Mouse (Mus musculus): ENCODE measurements at regions not wholly inside any gene's neighbourhood (a gene's known extent, or its start where the extent isn't known, plus 50 kb on each side); places are given as distances from the start of the nearest gene placed in this dataset.

DNA sequence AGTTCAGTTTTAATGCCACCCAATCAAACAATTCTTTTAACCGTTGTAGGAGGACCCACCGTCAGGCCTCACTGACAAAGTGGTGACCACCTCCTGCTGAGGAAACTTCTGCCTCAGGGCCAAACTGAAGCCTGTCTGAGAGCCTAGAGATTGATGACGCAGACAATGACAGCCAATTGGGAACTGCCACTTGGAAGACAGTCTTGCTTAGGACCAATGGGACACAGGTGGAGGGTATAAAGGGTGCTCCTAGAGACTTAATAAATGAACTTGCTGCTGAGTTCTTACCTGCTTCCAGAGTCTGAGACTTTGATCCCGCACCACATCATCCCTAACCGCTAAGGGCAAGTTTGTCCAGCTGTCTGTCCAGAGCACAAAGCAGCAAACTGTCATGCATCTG, 80.0 kb downstream of the Tbx4 start:
- DNase-seq (ENCODE audit: low spot score), result no peak

- no peak for DNase-seq (ENCODE audit: low spot score)
These were observed 84.1 kb downstream of the Tbx4 start for GRCm38 (mm10) chr11:85970287-85970686.

DNA sequence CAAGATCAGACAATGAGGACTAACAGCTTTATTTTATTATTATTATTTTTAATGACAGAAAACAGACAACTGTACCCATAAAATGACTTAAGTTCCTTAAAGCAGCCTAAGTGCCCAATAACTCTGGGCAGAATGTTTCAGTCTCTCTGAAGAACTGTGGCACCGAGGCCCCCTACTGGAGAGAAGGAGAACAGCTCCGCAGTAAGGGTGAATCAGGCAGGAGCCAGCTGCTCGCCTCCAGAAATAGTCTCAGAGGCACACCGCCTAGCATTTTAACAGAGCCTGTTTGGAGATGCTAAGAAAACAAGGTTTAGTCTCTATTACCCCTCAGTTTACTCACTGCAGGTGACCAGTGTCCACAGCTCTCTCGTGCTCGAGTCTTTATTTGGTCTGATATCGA, 86.2 kb downstream of the Tbx4 start:
- DNase-seq (ENCODE audit: low spot score), result peak; percentile 70

DNA sequence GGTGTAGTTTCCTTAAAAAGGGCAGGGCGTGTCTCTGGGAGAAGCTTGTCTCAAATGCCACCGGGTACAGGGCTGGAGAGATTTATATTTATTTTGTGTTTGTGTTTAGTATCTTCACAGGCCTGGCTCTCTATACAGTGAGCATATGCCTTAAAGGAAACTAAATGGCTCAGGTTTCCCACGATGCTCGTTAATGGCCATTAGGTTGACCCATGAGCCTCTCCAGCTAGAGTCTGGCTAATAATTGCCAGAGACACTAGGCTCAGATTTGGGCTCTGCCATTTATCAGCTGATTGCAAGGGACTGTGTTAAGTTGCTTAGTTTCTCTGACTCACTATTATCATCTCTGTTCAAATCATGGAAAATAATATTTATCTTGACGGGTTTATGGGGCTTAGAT, 87.5 kb downstream of the Tbx4 start:
- no peak for DNase-seq (ENCODE audit: low spot score)

- no peak for DNase-seq (ENCODE audit: low spot score)
These were observed 90.6 kb downstream of the Tbx4 start for GRCm38 (mm10) chr11:85976693-85977434.

GRCm38 (mm10) chr11:85980388-85980787, 94.2 kb downstream of the Tbx4 start:
- no peak for DNase-seq (ENCODE audit: low spot score)

DNA sequence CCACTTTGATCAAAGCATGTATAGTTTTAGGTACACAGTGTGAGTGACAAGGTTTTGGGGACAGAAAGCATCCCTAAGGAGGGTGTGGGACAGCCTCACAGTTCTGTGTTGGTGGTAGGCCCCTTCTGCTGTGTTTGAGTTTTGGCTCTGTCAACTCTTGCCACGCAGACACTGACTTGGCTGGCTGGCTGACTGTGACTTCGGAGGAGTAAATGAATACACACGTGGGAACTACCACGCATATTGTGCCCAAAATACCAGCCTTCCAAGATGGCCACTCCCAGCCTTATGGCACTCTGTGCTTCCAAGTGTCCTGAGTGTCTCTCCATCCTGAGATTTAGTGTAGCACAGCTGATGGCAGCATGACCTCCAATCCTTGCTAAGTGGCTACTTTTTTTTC, 95.3 kb downstream of the Tbx4 start:
- no peak for DNase-seq (ENCODE audit: low spot score)

DNA sequence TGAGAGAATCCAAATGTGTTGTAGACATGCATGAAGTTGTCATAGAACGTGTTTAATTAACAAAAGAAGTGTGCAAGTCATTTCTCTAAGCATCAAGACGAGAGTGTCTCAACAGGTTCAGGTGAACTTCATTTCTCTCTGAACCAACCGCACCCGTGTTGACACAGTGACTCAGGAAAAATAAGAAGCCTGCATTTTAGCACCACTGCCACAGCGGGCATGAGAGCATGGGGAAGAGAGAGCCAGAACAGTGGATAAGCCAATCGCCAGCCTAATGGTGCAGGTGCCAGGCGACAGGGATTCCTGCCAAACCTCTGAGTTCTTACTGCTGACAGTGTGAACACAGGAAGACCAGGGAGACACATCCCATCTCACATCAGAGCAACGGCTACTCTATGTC, 100.1 kb downstream of the Tbx4 start:
- DNase-seq (ENCODE audit: low spot score), result no peak

- no peak for DNase-seq (ENCODE audit: low spot score)
These were observed 101.0 kb downstream of the Tbx4 start for GRCm38 (mm10) chr11:85987181-85987580.

DNA sequence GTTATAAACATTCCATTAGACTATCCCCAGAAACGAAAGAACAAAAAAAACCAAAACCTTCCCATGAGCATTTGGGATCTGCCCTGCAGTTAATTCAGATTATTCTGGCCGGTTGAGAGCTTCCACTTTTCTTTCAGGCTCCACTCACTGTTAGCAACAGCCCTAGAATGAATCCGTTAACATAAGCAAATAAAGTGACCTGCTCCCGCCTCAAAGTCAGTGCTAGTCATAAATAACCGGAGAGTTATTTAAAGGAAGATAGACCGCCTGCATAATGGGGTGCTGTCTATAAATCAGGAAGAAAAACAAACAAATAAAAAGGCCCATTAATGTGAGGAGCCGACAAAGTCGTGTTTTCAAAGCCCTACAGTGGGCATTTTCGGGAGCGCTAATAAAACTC, 103.3 kb downstream of the Tbx4 start:
- DNase-seq (ENCODE audit: low spot score), result no peak

DNA sequence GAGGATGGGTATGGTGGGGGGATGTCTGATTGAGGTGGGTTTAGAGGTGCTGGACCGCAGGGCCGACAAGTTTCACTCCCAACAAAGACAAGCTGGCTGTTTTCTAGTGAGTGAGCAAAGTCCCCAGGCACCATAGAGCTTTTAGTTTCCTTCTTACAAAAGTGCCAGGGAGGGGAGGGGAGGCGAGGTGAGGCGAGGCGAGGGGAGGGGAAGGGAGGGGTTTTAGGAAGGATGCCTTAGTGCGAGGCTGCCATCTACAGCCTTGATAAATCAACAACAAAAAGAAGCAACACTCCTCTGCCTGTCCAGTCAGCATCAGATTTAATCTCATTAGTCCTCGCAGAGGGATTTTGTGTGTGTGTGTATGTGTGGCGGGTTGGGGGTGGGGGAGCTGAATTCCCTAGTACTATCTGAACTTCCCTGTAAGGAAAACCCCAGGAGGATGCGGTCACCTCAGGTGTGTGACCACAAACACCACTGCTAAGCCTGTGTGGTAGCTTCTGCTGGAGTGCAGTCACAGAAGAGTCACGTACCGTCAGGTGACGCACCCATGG, 103.8 kb downstream of the Tbx4 start:
- DNase-seq (ENCODE audit: low spot score), result no peak

DNA sequence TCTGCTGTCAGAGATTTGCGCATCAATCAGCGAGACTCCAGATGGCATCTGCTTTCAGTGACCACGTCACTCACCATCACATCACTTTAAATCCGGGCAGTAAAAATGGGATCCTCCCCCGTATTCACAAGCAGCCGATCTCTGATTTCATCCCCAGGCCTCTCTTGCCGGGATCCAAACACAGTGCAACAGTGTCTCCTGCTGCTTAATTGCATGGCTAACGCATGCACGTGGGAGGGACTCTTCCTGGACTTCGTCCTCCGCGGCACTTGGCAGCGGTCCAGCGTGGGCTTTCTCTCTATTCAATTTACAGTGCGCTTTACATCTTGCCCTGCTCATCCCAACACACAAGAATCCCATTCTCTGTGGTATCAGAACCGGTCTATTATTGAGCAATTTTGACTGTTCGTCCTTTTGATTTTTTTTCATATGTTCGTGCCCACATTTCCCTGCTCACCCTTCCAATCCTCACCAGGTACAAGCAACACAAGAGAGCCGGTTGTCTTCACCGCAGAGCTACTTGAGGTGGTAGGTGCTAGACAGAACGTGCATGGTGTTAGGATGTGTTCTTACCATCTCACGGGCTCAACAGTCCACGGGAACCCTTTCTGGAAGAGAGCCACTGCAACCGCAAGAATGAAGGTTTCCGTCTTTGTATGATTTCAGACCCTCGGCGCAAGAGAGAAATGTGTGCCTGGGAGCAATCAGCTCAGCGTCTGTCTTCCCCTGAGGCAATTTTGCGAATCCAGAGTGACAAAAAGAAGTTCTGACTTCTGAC, 109.3 kb downstream of the Tbx4 start:
- peak; percentile 16 for DNase-seq (ENCODE audit: low spot score)

DNA sequence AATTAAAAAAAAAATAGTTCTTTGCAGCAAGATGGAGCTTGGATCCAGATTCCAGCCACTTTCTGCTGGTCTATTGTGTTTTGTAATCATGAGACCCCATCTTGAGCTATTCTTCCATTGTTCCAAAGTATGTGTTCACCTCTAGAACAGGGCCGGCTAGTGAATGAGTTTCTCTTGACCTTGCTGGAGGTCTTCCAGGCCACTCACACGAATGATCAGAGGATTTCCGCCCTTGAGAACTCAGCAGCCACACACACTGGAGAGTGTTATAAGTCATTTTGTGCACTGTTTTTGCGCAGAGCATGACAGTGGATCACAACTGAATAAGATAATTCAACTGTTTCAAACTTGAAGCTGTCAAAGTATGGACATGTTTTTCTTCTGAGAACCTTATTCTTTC, 110.5 kb downstream of the Tbx4 start:
- DNase-seq (ENCODE audit: low spot score), result no peak

DNA sequence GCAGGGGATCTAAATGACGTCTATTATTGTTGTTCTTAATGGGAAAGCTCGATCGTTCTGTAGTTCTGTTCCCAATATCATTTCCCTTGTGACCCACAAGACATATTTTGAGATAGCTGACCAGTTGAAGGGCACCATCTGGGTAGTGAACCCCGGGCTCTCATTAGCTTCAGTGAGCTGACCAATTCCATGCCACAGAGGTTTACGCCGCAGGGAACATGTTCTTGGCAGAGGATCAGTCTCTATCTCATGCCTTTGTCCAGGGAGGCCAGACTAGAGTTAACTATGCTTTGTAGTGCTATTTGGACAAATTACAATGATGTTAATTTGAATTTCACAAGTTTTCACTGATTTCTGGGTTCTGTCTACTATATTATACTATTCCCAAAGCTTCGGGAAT, 117.1 kb downstream of the Tbx4 start:
- DNase-seq (ENCODE audit: low spot score), result no peak

DNA sequence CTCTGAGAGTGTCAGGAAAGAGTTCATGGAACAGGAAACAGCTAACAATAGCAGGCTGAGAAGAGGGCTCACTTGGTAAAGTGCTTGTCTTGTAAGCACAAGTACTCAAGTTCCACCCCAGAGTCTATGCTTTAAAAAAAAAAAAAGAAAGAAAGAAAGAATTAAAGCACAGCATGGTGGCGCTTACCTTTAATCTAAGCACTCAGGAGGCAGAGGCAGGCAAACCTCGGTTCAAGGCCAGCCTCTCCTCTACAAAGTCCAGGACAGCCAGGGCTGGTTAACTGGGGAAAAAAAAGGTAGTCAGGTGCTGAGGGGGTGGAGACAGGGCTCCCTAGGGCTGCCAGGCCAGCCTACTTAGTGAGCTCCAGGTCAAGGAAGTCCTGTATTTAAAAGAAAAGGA, 119.1 kb downstream of the Tbx4 start:
- DNase-seq (ENCODE audit: low spot score), result no peak

DNA sequence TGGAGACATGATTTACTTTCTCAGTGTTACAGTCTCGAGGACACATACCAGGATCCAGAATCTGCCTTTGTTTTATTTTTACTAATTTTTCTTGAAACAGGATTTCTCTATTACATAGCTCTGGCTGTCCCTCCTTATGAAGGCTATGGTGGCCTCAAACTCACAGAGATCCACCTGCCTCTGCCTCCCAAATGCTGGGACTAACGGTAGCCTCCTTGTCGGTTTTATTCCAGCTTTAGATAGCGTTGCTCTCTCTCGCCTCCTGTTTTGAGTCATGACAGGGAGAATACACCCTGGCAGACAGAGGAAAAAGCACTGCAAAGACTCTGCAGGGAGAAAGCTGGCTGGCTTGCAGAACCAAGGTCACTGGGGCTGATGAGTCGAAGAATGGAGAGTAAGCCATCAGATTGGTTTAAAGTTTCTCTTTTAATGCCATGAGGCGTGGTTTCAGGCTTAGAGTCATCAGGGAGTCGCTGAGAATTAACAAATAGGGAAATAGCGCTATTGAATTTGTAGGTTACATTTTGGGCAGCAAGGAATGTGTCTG, 119.8 kb downstream of the Tbx4 start:
- DNase-seq (ENCODE audit: low spot score), result no peak

GRCm38 (mm10) chr11:86006859-86007258, 120.6 kb downstream of the Tbx4 start:
- DNase-seq (ENCODE audit: low spot score), result no peak

Data from layer of hippocampus, adult 11-12 months (tissue).